In genomic region chr4:121657040-121657439, GRCm38 (mm10) we compare ENCODE assay signal across 38 mouse cellular contexts. TPM values are rescaled to one million over a fixed set of nuclear protein-coding genes. Genes with fewer than 3 reads are reported as not detected.
"Had no signal": no experiment of that assay in that cellular context is flagged by ENCODE, and none has a peak within 500 bp of the region (broad histone marks: within the 10 kb centered on the region; RNA-seq: fewer than 3 reads in every experiment).

No protein-coding gene starts in this region.

- H3K27ac ChIP-seq: embryonic facial prominence, embryonic 10.5 days; embryonic facial prominence, embryonic 12.5 days; embryonic facial prominence, embryonic 13.5 days; embryonic facial prominence, embryonic 15.5 days; forebrain, embryonic 10.5 days; forebrain, embryonic 12.5 days; forebrain, embryonic 13.5 days; forebrain, embryonic 15.5 days; gastrocnemius, adult 2 months; heart, adult 2 months; heart, embryonic 10.5 days had no signal

- ATAC-seq: forebrain, embryonic 13.5 days; forebrain, embryonic 14.5 days; forebrain, embryonic 15.5 days; forebrain, embryonic 16.5 days; forebrain, postnatal 0 days had no signal

- H3K36me3 ChIP-seq: embryonic facial prominence, embryonic 10.5 days; embryonic facial prominence, embryonic 12.5 days; embryonic facial prominence, embryonic 13.5 days; embryonic facial prominence, embryonic 15.5 days; forebrain, embryonic 10.5 days; forebrain, embryonic 12.5 days; forebrain, embryonic 15.5 days; heart, embryonic 10.5 days had no signal

- DNase-seq: cerebellum, postnatal 10 days; cerebellum, postnatal 25 days; cerebellum, postnatal 36 days; embryo, embryonic 11 days; forebrain, postnatal 0 days; gastrocnemius, adult 2 months; gastrocnemius, postnatal 10 days; gastrocnemius, postnatal 14 days; gastrocnemius, postnatal 25 days; gastrocnemius, postnatal 36 days; heart, adult 11 months; heart, adult 18-20 months; heart, adult 2 months had no signal

- H3K9ac ChIP-seq: embryonic facial prominence, embryonic 12.5 days; embryonic facial prominence, embryonic 13.5 days; embryonic facial prominence, embryonic 15.5 days; forebrain, embryonic 12.5 days; forebrain, embryonic 13.5 days; forebrain, embryonic 15.5 days; forebrain, postnatal 0 days had no signal

- H3K4me1 ChIP-seq: embryonic facial prominence, embryonic 10.5 days; embryonic facial prominence, embryonic 12.5 days; embryonic facial prominence, embryonic 13.5 days; embryonic facial prominence, embryonic 15.5 days; forebrain, embryonic 10.5 days; forebrain, embryonic 12.5 days; forebrain, embryonic 13.5 days; forebrain, embryonic 15.5 days; heart, embryonic 10.5 days had no signal

- H3K4me3 ChIP-seq: embryonic facial prominence, embryonic 10.5 days; embryonic facial prominence, embryonic 12.5 days; embryonic facial prominence, embryonic 13.5 days; embryonic facial prominence, embryonic 15.5 days; erythroblast, embryonic 14.5 days; forebrain, embryonic 10.5 days; forebrain, embryonic 12.5 days; forebrain, embryonic 13.5 days; forebrain, embryonic 15.5 days; gastrocnemius, adult 2 months; heart, adult 2 months; heart, embryonic 10.5 days had no signal

RNA-seq across cellular contexts. Expression of gene Gm12887, which starts 35.1 kb away (rescaled TPM):
- total RNA-seq: common myeloid progenitor, adult 5-6 weeks; forebrain, postnatal 0 days; gastrocnemius, adult 18-20 months; gastrocnemius, adult 2 months; gastrocnemius, adult 8-10 months; gastrocnemius, postnatal 10 days; gastrocnemius, postnatal 14 days; gastrocnemius, postnatal 25 days; gastrocnemius, postnatal 36 days; gastrocnemius, postnatal 4 days; granulocyte monocyte progenitor cell, adult 5-6 weeks; heart, adult 18-20 months; heart, adult 2 months; heart, adult 8-10 months had no signal
- polyA plus RNA-seq: cortical plate, adult 2 months; embryonic facial prominence, embryonic 10.5 days; embryonic facial prominence, embryonic 11.5 days; embryonic facial prominence, embryonic 12.5 days; embryonic facial prominence, embryonic 13.5 days; embryonic facial prominence, embryonic 14.5 days; embryonic facial prominence, embryonic 15.5 days; erythroblast, embryonic 14.5 days; forebrain, embryonic 10.5 days; forebrain, embryonic 11.5 days; forebrain, embryonic 12.5 days; forebrain, embryonic 13.5 days; forebrain, embryonic 14.5 days; forebrain, embryonic 15.5 days; forebrain, embryonic 16.5 days; forebrain, postnatal 0 days; frontal cortex, adult 2 months; gonadal fat pad, adult 2 months; heart, adult 2 months; heart, embryonic 10.5 days; heart, embryonic 11.5 days had no signal
